Mouse (Mus musculus): ENCODE data around the gene Gm13271. TPM values are rescaled to one million over a fixed set of nuclear protein-coding genes. Genes with fewer than 3 reads are reported as not detected.

Gene Gm13271
- total RNA-seq (2023): not detected

GRCm38 (mm10) chr4:88754818-88755340 lies at the start of gene Gm13271:
Gene Gm13271 (plus strand): TSS chr4:88754868.

GRCm38 (mm10) chr4:88721791-88722721 lies 32.6 kb upstream of the Gm13271 start, which contains the start of the genes Gm26566 and Klhl9:
Gene Gm26566 (plus strand): TSS chr4:88721805.
Gene Klhl9 (minus strand): TSS chr4:88722465.

GRCm38 (mm10) chr4:88759610-88760268 lies 5.1 kb downstream of the Gm13271 start, which contains the start of gene Gm13283:
Gene Gm13283 (plus strand): TSS chr4:88760119.

GRCm38 (mm10) chr4:88773534-88773933 lies 18.9 kb downstream of the Gm13271 start, which contains the start of gene Gm13290:
Gene Gm13290 (plus strand): TSS chr4:88773834.

GRCm38 (mm10) chr4:88776622-88777021 lies 22.0 kb downstream of the Gm13271 start, which contains the start of gene Gm13289:
Gene Gm13289 (plus strand): TSS chr4:88776922.

GRCm38 (mm10) chr4:88779550-88779949 lies 24.9 kb downstream of the Gm13271 start, which contains the start of gene Gm13272:
Gene Gm13272 (plus strand): TSS chr4:88779850.

GRCm38 (mm10) chr4:88781831-88782230 lies 27.2 kb downstream of the Gm13271 start, which contains the start of gene Ifnz:
Gene Ifnz (plus strand): TSS chr4:88782131.

GRCm38 (mm10) chr4:88785409-88785808 lies 30.7 kb downstream of the Gm13271 start, which contains the start of gene Gm13276:
Gene Gm13276 (plus strand): TSS chr4:88785709.

GRCm38 (mm10) chr4:88788402-88788801 lies 33.7 kb downstream of the Gm13271 start, which contains the start of gene Gm13277:
Gene Gm13277 (plus strand): TSS chr4:88788632.

GRCm38 (mm10) chr4:88791250-88791649 lies 36.6 kb downstream of the Gm13271 start, which contains the start of gene Gm13278:
Gene Gm13278 (plus strand): TSS chr4:88791550.

GRCm38 (mm10) chr4:88793936-88794675 lies 39.4 kb downstream of the Gm13271 start, which contains the start of gene Gm13275:
Gene Gm13275 (plus strand): TSS chr4:88794487.

GRCm38 (mm10) chr4:88797097-88797496 lies 42.4 kb downstream of the Gm13271 start, which contains the start of gene Gm13279:
Gene Gm13279 (plus strand): TSS chr4:88797397.

GRCm38 (mm10) chr4:88799365-88799764 lies 44.7 kb downstream of the Gm13271 start, which contains the start of gene Gm13285:
Gene Gm13285 (plus strand): TSS chr4:88799665.

GRCm38 (mm10) chr4:88802954-88803353 lies 48.3 kb downstream of the Gm13271 start, which contains the start of gene Gm13287:
Gene Gm13287 (plus strand): TSS chr4:88803254.

Other genes with a start within 250 kb of the Gm13271 start
- gene Ifnb1, start 232.1 kb upstream of the Gm13271 start, total RNA-seq (2023): not detected
- gene Ifna15, start 196.6 kb upstream of the Gm13271 start, total RNA-seq (2023): not detected
- not detected for gene Ifna14, start 183.1 kb upstream of the Gm13271 start, total RNA-seq (2023)
- gene Ifna9, start 162.5 kb upstream of the Gm13271 start, total RNA-seq (2023): not detected
- not detected for gene Ifna12, start 151.5 kb upstream of the Gm13271 start, total RNA-seq (2023)
- not detected for gene C87499, start 120.5 kb upstream of the Gm13271 start, total RNA-seq (2023)
- not detected for gene Ifna13, start 110.4 kb upstream of the Gm13271 start, total RNA-seq (2023)
- gene Ifna16, start 77.9 kb upstream of the Gm13271 start, total RNA-seq (2023): not detected
- not detected for gene Ifna2, start 71.0 kb upstream of the Gm13271 start, total RNA-seq (2023)
- not detected for gene Ifnab, start 63.5 kb upstream of the Gm13271 start, total RNA-seq (2023)
- gene Gm26566, start 33.1 kb upstream of the Gm13271 start, total RNA-seq (2023): not detected
- gene Klhl9, start 32.4 kb upstream of the Gm13271 start, total RNA-seq (2023): 10 to 100 TPM; 18.7 to 20.6 TPM
- not detected for gene Gm13283, start 5.3 kb downstream of the Gm13271 start, total RNA-seq (2023)
- not detected for gene Gm13290, start 19.0 kb downstream of the Gm13271 start, total RNA-seq (2023)
- not detected for gene Gm13289, start 22.1 kb downstream of the Gm13271 start, total RNA-seq (2023)
- gene Gm13272, start 25.0 kb downstream of the Gm13271 start, total RNA-seq (2023): not detected
- gene Ifnz, start 27.3 kb downstream of the Gm13271 start, total RNA-seq (2023): not detected
- gene Gm13276, start 30.8 kb downstream of the Gm13271 start, total RNA-seq (2023): not detected
- gene Gm13277, start 33.8 kb downstream of the Gm13271 start, total RNA-seq (2023): not detected
- gene Gm13278, start 36.7 kb downstream of the Gm13271 start, total RNA-seq (2023): not detected
- not detected for gene Gm13275, start 39.6 kb downstream of the Gm13271 start, total RNA-seq (2023)
- gene Gm13279, start 42.5 kb downstream of the Gm13271 start, total RNA-seq (2023): not detected
- gene Gm13285, start 44.8 kb downstream of the Gm13271 start, total RNA-seq (2023): not detected
- gene Gm13287, start 48.4 kb downstream of the Gm13271 start, total RNA-seq (2023): not detected
- not detected for gene Gm13288, start 50.7 kb downstream of the Gm13271 start, total RNA-seq (2023)
- not detected for gene Ifna7, start 61.4 kb downstream of the Gm13271 start, total RNA-seq (2023)
- gene Ifna11, start 65.1 kb downstream of the Gm13271 start, total RNA-seq (2023): not detected
- not detected for gene Ifna6, start 72.5 kb downstream of the Gm13271 start, total RNA-seq (2023)
- not detected for gene Ifna5, start 80.7 kb downstream of the Gm13271 start, total RNA-seq (2023)
- not detected for gene Ifna4, start 87.0 kb downstream of the Gm13271 start, total RNA-seq (2023)
- not detected for gene Ifna1, start 95.2 kb downstream of the Gm13271 start, total RNA-seq (2023)
- gene Ifne, start 125.3 kb downstream of the Gm13271 start, total RNA-seq (2023): not detected

Data from B cell, adult 67 days (primary cell).